9 mouse cellular contexts compared by ENCODE assay signal in the genomic region with DNA sequence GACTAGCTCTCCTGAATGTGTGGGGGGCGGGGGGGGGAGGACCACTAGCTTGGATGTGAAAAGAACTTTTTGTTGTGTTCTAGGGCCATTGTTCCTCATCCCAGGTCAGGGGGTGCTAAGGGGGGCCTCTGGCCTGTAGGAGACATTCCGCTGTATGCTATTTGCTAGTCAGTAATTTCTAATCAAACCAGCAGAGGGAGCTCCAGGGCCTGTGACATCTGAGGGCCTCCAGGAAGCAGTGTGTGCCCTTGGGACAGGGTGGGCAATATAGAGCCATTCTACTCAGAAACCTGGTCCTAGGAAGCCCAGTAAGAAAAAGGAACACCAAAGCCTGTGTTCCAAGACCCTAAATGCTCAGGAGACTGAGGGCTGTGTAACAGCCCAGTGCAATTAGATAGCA.
DNase-seq lines count a peak whose midpoint lies in the region; ATAC-seq lines count a peak whose summit lies in the region.
"Had no signal": no experiment of that assay in that cellular context is flagged by ENCODE, and none has a peak within 500 bp of the region (broad histone marks: within the 10 kb centered on the region; RNA-seq: fewer than 3 reads in every experiment).

No protein-coding gene starts in this region.

- H3K27me3 ChIP-seq in liver, embryonic 11.5 days (replicated peaks; ENCODE audit: control insufficient read depth, insufficient read depth, low read length) = no peaks in the 10 kb centered on the region

- no peak overlapping the region for H3K4me3 ChIP-seq in liver, embryonic 11.5 days (ENCODE audit: low read depth, low read length)

- DNase-seq in liver = peak; percentile 14
- no peak for DNase-seq in liver, embryonic 11.5 days (ENCODE audit: low spot score)
- DNase-seq in Muller cell, postnatal 12 days (ENCODE audit: inconsistent ontology term) = peak; percentile 54
- peak; percentile 17 for DNase-seq in cerebellum, adult 9-11 months
- peak; percentile 4 to 39 for DNase-seq in frontal cortex, postnatal 25 days (ENCODE audit: low spot score in 2 of 2)
- peak; percentile 12 to 21 for DNase-seq in layer of hippocampus, postnatal 36 days
- peak; percentile 82 for DNase-seq in naive thymus-derived CD4-positive, alpha-beta T cell, adult 2 months (ENCODE audit: low read depth)
- peak; percentile 80 for DNase-seq in thymus, postnatal 14 days

- no peak overlapping the region for H3K9ac ChIP-seq in liver, embryonic 11.5 days (ENCODE audit: low read depth, low read length)

- H3K4me1 ChIP-seq in liver, embryonic 11.5 days (replicated peaks; ENCODE audit: control insufficient read depth, insufficient read depth, low read length) = no peaks in the 10 kb centered on the region; the same call in 1 of the 2 replicates

- H3K4me2 ChIP-seq in liver, embryonic 11.5 days = no peak overlapping the region

- WGBS in liver, embryonic 11.5 days = 22% methylated on average over 2 of the region's 2 CpGs

- no peak overlapping the region for H3K27ac ChIP-seq in liver, embryonic 11.5 days (ENCODE audit: low read depth, low read length)

- H3K36me3 ChIP-seq in liver, embryonic 11.5 days (ENCODE audit: control insufficient read depth, insufficient read depth, low read length) = no peaks in the 10 kb centered on the region

- ATAC-seq in liver, embryonic 11.5 days (replicated peaks; ENCODE audit: low FRiP score) = no peak

- H3K9me3 ChIP-seq in liver, embryonic 11.5 days (ENCODE audit: control insufficient read depth, low read length) = no peaks in the 10 kb centered on the region
- H3K9me3 ChIP-seq: megakaryocyte, embryonic 14.5 days had no signal
